Mouse (Mus musculus): ENCODE results near the gene Faxc. TPM values are rescaled to one million over a fixed set of nuclear protein-coding genes. Genes with fewer than 3 reads are reported as not detected.

The Faxc gene
- polyA plus RNA-seq, 1 experiment: 13.2 TPM

- DNase-seq (ENCODE audit: low spot score): no peak
Observed at GRCm38 (mm10) chr4:22029951-22030350, 98.8 kb downstream of the Faxc start.

Other genes starting within 250 kb of the Faxc start
- not detected in 2 replicates for gene Prdm13, start 245.4 kb upstream of the Faxc start, polyA plus RNA-seq (2012; rRNA removed)
- 17.7 and 21.3 TPM in 2 replicates for gene Ccnc, start 203.6 kb upstream of the Faxc start, polyA plus RNA-seq (2012; rRNA removed)
- gene Usp45, start 164.2 kb upstream of the Faxc start, polyA plus RNA-seq (2012; rRNA removed): 11.0 and 11.5 TPM in 2 replicates
- gene Tstd3, start 164.1 kb upstream of the Faxc start, polyA plus RNA-seq (2012; rRNA removed): 19.3 and 22.2 TPM in 2 replicates
- gene Pnisr, start 83.7 kb upstream of the Faxc start, polyA plus RNA-seq (2012; rRNA removed): 155 and 166 TPM in 2 replicates
- 8.1 and 8.7 TPM in 2 replicates for gene Coq3, start 51.7 kb upstream of the Faxc start, polyA plus RNA-seq (2012; rRNA removed)